Mouse (Mus musculus) monocyte, adult 5-6 weeks (primary cell): ENCODE data around the gene Pld1. TPM values are rescaled to one million over a fixed set of nuclear protein-coding genes. Genes with fewer than 3 reads are reported as not detected.

Source experiments
- ATAC-seq: fragments of 153-309, 156-312 bp; replicated peaks from 2 replicates; pipeline ENCODE4 v1.8.0; 2017; ENCODE audit warnings: mild to moderate bottlenecking; ENCODE audit not compliant: low TSS enrichment, insufficient number of reproducible peaks, severe bottlenecking, poor library complexity, low FRiP score
- total RNA-seq: library from RNA; stranded (forward); fragments of 200-1000, 200-491, 200-594 nt; gene quantifications from 3 replicates; pipeline ENCODE4 v1.2.3, GENCODE M21; 2017

The Pld1 gene
- total RNA-seq, 1 experiment from 2014 or later, result 15.1 TPM

- no peak for ATAC-seq
These were observed 44.0 kb downstream of the Pld1 start for GRCm38 (mm10) chr3:27982436-27983017.

GRCm38 (mm10) chr3:27983274-27983673 is 44.8 kb downstream of the Pld1 start:
- ATAC-seq, result no peak

- peak; percentile 70; the same call in 1 of the 2 replicates for ATAC-seq
These were observed 45.6 kb downstream of the Pld1 start for GRCm38 (mm10) chr3:27983935-27984577.

- ATAC-seq, result no peak
These were observed 46.1 kb downstream of the Pld1 start for GRCm38 (mm10) chr3:27984620-27985019.

- no peak for ATAC-seq
These were observed 46.8 kb downstream of the Pld1 start for GRCm38 (mm10) chr3:27985344-27985743.

- ATAC-seq, result no peak
These were observed 49.5 kb downstream of the Pld1 start for GRCm38 (mm10) chr3:27987891-27988536.

- no peak for ATAC-seq
These were observed 52.7 kb downstream of the Pld1 start for GRCm38 (mm10) chr3:27991100-27991703.

GRCm38 (mm10) chr3:27994175-27994990 is 55.9 kb downstream of the Pld1 start:
- ATAC-seq, result no peak

GRCm38 (mm10) chr3:28004321-28004720 is 65.8 kb downstream of the Pld1 start:
- ATAC-seq, result no peak

GRCm38 (mm10) chr3:28007684-28008083 is 69.2 kb downstream of the Pld1 start:
- no peak for ATAC-seq

- no peak for ATAC-seq
These were observed 69.9 kb downstream of the Pld1 start for GRCm38 (mm10) chr3:28008369-28008768.

GRCm38 (mm10) chr3:28012177-28012576 is 73.7 kb downstream of the Pld1 start:
- peak; percentile 81 for ATAC-seq

- no peak for ATAC-seq
These were observed 74.9 kb downstream of the Pld1 start for GRCm38 (mm10) chr3:28013441-28013840.

- ATAC-seq, result no peak
These were observed 78.5 kb downstream of the Pld1 start for GRCm38 (mm10) chr3:28017002-28017401.

GRCm38 (mm10) chr3:28019727-28020126 is 81.2 kb downstream of the Pld1 start:
- no peak for ATAC-seq

GRCm38 (mm10) chr3:28020404-28020803 is 81.9 kb downstream of the Pld1 start:
- ATAC-seq, result no peak

GRCm38 (mm10) chr3:28022191-28022590 is 83.7 kb downstream of the Pld1 start:
- ATAC-seq, result no peak

- ATAC-seq, result no peak
These were observed 88.4 kb downstream of the Pld1 start for GRCm38 (mm10) chr3:28026876-28027275.

GRCm38 (mm10) chr3:28028456-28028855 is 90.0 kb downstream of the Pld1 start:
- no peak for ATAC-seq
